ENCODE assay signal across 24 mouse cellular contexts in genomic region chr5:98083409-98083808, GRCm38 (mm10). TPM values are rescaled to one million over a fixed set of nuclear protein-coding genes. Genes with fewer than 3 reads are reported as not detected.
DNase-seq lines count a peak whose midpoint lies in the region; ATAC-seq and TF ChIP-seq lines count a peak whose summit lies in the region.
"Had no signal": no experiment of that assay in that cellular context is flagged by ENCODE, and none has a peak within 500 bp of the region (broad histone marks: within the 10 kb centered on the region; RNA-seq: fewer than 3 reads in every experiment).

No protein-coding gene starts in this region.

- H3K27me3 ChIP-seq in hindbrain, embryonic 13.5 days, result no peaks in the 10 kb centered on the region
- no peaks in the 10 kb centered on the region for H3K27me3 ChIP-seq in hindbrain, embryonic 12.5 days
- H3K27me3 ChIP-seq in CH12.LX (replicated peaks), result no peaks in the 10 kb centered on the region
- H3K27me3 ChIP-seq: embryonic facial prominence, embryonic 13.5 days; midbrain, embryonic 12.5 days had no signal

- no peaks in the 10 kb centered on the region for H3K79me2 ChIP-seq in CH12.LX (replicated peaks; ENCODE audit: control insufficient read depth, extremely low read depth, insufficient read depth, poor library complexity, severe bottlenecking)

- no peak overlapping the region for H3K4me2 ChIP-seq in hindbrain, embryonic 13.5 days
- H3K4me2 ChIP-seq in hindbrain, embryonic 12.5 days (replicated peaks), result no peak overlapping the region
- no peak overlapping the region for H3K4me2 ChIP-seq in CH12.LX (ENCODE audit: insufficient read depth, low read depth, poor library complexity, severe bottlenecking)
- H3K4me2 ChIP-seq: embryonic facial prominence, embryonic 13.5 days; midbrain, embryonic 12.5 days had no signal

- H3K4me1 ChIP-seq in hindbrain, embryonic 13.5 days (replicated peaks), result no peaks in the 10 kb centered on the region
- H3K4me1 ChIP-seq in hindbrain, embryonic 12.5 days, result no peaks in the 10 kb centered on the region
- H3K4me1 ChIP-seq in CH12.LX (ENCODE audit: control insufficient read depth in 1 of 2, insufficient read depth in 2 of 2), result peaks cover 6 to 8% of the 10 kb centered on the region in 2 experiments; a peak in 3 of 4 replicates
- H3K4me1 ChIP-seq: embryonic facial prominence, embryonic 13.5 days; midbrain, embryonic 12.5 days had no signal

- dilution Hi-C loops in CH12.LX (cut with MboI; ENCODE audit: extremely low pct_ligation_motif_present, extremely low pct_unique_long_range_greater_than_20kb, low sequenced_read_pairs), result no loop called here

- WGBS in hindbrain, embryonic 13.5 days, result 58% methylated on average over 7 of the region's 7 CpGs
- 64% methylated on average over 7 of the region's 7 CpGs for WGBS in hindbrain, embryonic 12.5 days

- no peak overlapping the region for H3K27ac ChIP-seq in hindbrain, embryonic 13.5 days
- H3K27ac ChIP-seq in hindbrain, embryonic 12.5 days, result no peak overlapping the region
- no peak overlapping the region for H3K27ac ChIP-seq in layer of hippocampus, adult 2 months
- H3K27ac ChIP-seq in CH12.LX (ENCODE audit: insufficient read depth, low read depth), result no peak overlapping the region; the same call in 1 of the 2 replicates
- H3K27ac ChIP-seq in gastrocnemius, adult 2 months, result no peak overlapping the region
- H3K27ac ChIP-seq: embryonic facial prominence, embryonic 13.5 days; heart, embryonic 10.5 days; kidney, postnatal 0 days; midbrain, embryonic 12.5 days had no signal

- H3K4me3 ChIP-seq in hindbrain, embryonic 13.5 days, result no peak overlapping the region
- H3K4me3 ChIP-seq in hindbrain, embryonic 12.5 days, result no peak overlapping the region
- H3K4me3 ChIP-seq in layer of hippocampus, adult 2 months, result no peak overlapping the region
- no peak overlapping the region for H3K4me3 ChIP-seq in CH12.LX (replicated peaks in 1 of 3; ENCODE audit: low read depth in 2 of 3, low read length in 2 of 3, poor library complexity in 1 of 3)
- no peak overlapping the region for H3K4me3 ChIP-seq in gastrocnemius, adult 2 months
- H3K4me3 ChIP-seq: embryonic facial prominence, embryonic 13.5 days; erythroblast, embryonic 14.5 days; heart, embryonic 10.5 days; midbrain, embryonic 12.5 days had no signal

- in situ Hi-C loops in CH12.LX (cut with MboI; ENCODE audit: low pct_ligation_motif_present, low pct_unique_long_range_greater_than_20kb, low sequenced_read_pairs), result no loop called here

- H3K36me3 ChIP-seq in hindbrain, embryonic 13.5 days, result no peaks in the 10 kb centered on the region
- no peaks in the 10 kb centered on the region for H3K36me3 ChIP-seq in hindbrain, embryonic 12.5 days
- no peaks in the 10 kb centered on the region for H3K36me3 ChIP-seq in CH12.LX (replicated peaks in 1 of 2; ENCODE audit: control insufficient read depth in 1 of 2, insufficient read depth in 1 of 2, low read length in 1 of 2)
- H3K36me3 ChIP-seq: embryonic facial prominence, embryonic 13.5 days; G1E; heart, embryonic 10.5 days; midbrain, embryonic 12.5 days had no signal

- no peak for TF ChIP-seq RAD21 in CH12.LX (IDR thresholded peaks at IDR 0.05; ENCODE audit: low read depth, low read length)

- peak; percentile 36; the same call in 1 of the 2 replicates for ATAC-seq in hindbrain, embryonic 13.5 days (ENCODE audit: low FRiP score)
- no peak for ATAC-seq in hindbrain, embryonic 12.5 days (ENCODE audit: low FRiP score)

- no peaks in the 10 kb centered on the region for H3K9me3 ChIP-seq in hindbrain, embryonic 13.5 days
- H3K9me3 ChIP-seq in hindbrain, embryonic 12.5 days (replicated peaks), result no peaks in the 10 kb centered on the region
- no peaks in the 10 kb centered on the region for H3K9me3 ChIP-seq in CH12.LX (replicated peaks; ENCODE audit: low read length)
- H3K9me3 ChIP-seq: embryonic facial prominence, embryonic 13.5 days; heart, embryonic 10.5 days; midbrain, embryonic 12.5 days had no signal

- intact Hi-C loops in gastrocnemius, adult 2 months (cut with DNase I), result no loop called here
- intact Hi-C loops in left cerebral cortex, postnatal 10 days (cut with DNase I), result no loop called here

- TF ChIP-seq EP300 in CH12.LX (IDR thresholded peaks at IDR 0.05; ENCODE audit: low read length), result no peak

- peak; percentile 24 for DNase-seq in layer of hippocampus, postnatal 14 days (ENCODE audit: low spot score in 2 of 2)
- DNase-seq in layer of hippocampus, adult 2 months (ENCODE audit: low spot score in 2 of 2), result no peak
- peak; percentile 19 for DNase-seq in CH12.LX (ENCODE audit: extremely low read depth)
- peak; percentile 71 for DNase-seq in brain, embryonic 14.5 days (ENCODE audit: low read depth)
- no peak for DNase-seq in gastrocnemius, adult 2 months
- DNase-seq in left cerebral cortex, postnatal 10 days (ENCODE audit: extremely low spot score in 1 of 2, low spot score in 2 of 2), result no peak
- DNase-seq: adrenal gland, adult 2 months; cerebellum, adult 8-10 months; cerebellum, postnatal 36 days; embryo, embryonic 11 days; gastrocnemius, postnatal 10 days; heart, postnatal 4 days; kidney, adult 2 months; lung, postnatal 10 days; thymus, adult 18-20 months; thymus, postnatal 36 days had no signal

- TF ChIP-seq POLR2A in CH12.LX (IDR thresholded peaks at IDR 0.05; ENCODE audit: low read depth, low read length), result no peak
- TF ChIP-seq POLR2A in brain, embryonic 14.5 days (IDR thresholded peaks at IDR 0.05; ENCODE audit: borderline replicate concordance, extremely low read depth, insufficient read depth, insufficient read length, poor library complexity, severe bottlenecking), result no peak

- no peak for TF ChIP-seq CTCF in layer of hippocampus, adult 2 months (conservative IDR thresholded peaks at IDR 0.05)
- no peak for TF ChIP-seq CTCF in CH12.LX (conservative IDR thresholded peaks at IDR 0.05 in 1 of 2, IDR thresholded peaks at IDR 0.05 in 1 of 2; ENCODE audit: low read depth in 2 of 2, low read length in 2 of 2)
- TF ChIP-seq CTCF in brain, embryonic 14.5 days (IDR thresholded peaks at IDR 0.05; ENCODE audit: borderline replicate concordance, extremely low read depth, insufficient read depth, insufficient read length), result no peak
- TF ChIP-seq CTCF in gastrocnemius, adult 2 months (IDR thresholded peaks at IDR 0.05), result no peak

- H3K9ac ChIP-seq in hindbrain, embryonic 13.5 days, result no peak overlapping the region
- no peak overlapping the region for H3K9ac ChIP-seq in hindbrain, embryonic 12.5 days
- H3K9ac ChIP-seq in CH12.LX (ENCODE audit: insufficient read depth, low read depth), result no peak overlapping the region
- H3K9ac ChIP-seq: embryonic facial prominence, embryonic 13.5 days; midbrain, embryonic 12.5 days had no signal

TF ChIP-seq in CH12.LX, 34 proteins besides CTCF, POLR2A, EP300 and RAD21:
- no peak for TF ChIP-seq MAFK (IDR thresholded peaks at IDR 0.05; ENCODE audit: insufficient replicate concordance, low read length)
- TF ChIP-seq ZC3H11A (IDR thresholded peaks at IDR 0.05; ENCODE audit: low read depth, low read length), result no peak
- no peak for TF ChIP-seq MAZ (IDR thresholded peaks at IDR 0.05; ENCODE audit: low read depth, low read length)
- TF ChIP-seq SMC3 (IDR thresholded peaks at IDR 0.05; ENCODE audit: low read depth, low read length), result no peak
- no peak for TF ChIP-seq MYC (IDR thresholded peaks at IDR 0.05; ENCODE audit: low read depth, low read length)
- TF ChIP-seq UBTF (IDR thresholded peaks at IDR 0.05; ENCODE audit: low read depth, low read length), result no peak
- TF ChIP-seq TBP (conservative IDR thresholded peaks at IDR 0.05; ENCODE audit: low read depth, low read length), result no peak
- TF ChIP-seq CHD2 (IDR thresholded peaks at IDR 0.05; ENCODE audit: low read length), result no peak
- TF ChIP-seq JUND (conservative IDR thresholded peaks at IDR 0.05; ENCODE audit: low read depth, low read length), result no peak
- TF ChIP-seq POLR2AphosphoS2 (IDR thresholded peaks at IDR 0.05; ENCODE audit: low read depth, low read length), result no peak
- no peak for TF ChIP-seq BHLHE40 (IDR thresholded peaks at IDR 0.05; ENCODE audit: low read depth, low read length)

RNA-seq across cellular contexts. Expression of gene Antxr2, which starts 52.6 kb away (rescaled TPM):
- polyA plus RNA-seq in hindbrain, embryonic 13.5 days (2015; fragmentation: Nextera tagmentation; extraction: Ambion mirVana), result 3.9 and 4.6 TPM in 2 replicates
- polyA plus RNA-seq in hindbrain, embryonic 12.5 days (2016; fragmentation: Nextera tagmentation; extraction: Ambion mirVana), result 11.5 and 13.6 TPM in 2 replicates
- 1 to 10 TPM; 1.9 to 2.1 TPM for total RNA-seq in layer of hippocampus, postnatal 14 days (2021)
- 1 to 10 TPM; 1.9 to 2.0 TPM for total RNA-seq in layer of hippocampus, adult 2 months (2021)
- total RNA-seq in CH12.LX (2012; rRNA removed), result 3.6 and 4.8 TPM in 2 replicates
- 3.9 and 4.5 TPM in 2 replicates for total RNA-seq in CH12.LX (2014; rRNA removed)
- polyA plus RNA-seq in CH12.LX (2012; ENCODE audit: insufficient read length, low read depth), result 4.0 and 6.4 TPM in 2 replicates
- 2.4 TPM in 2 replicates for polyA plus RNA-seq in brain, embryonic 14.5 days (2012; rRNA removed)
- 10 to 100 TPM in 1 of 2 experiments, 1 to 10 TPM in 1; 8.1 to 12.1 TPM for total RNA-seq in gastrocnemius, adult 2 months (2021)
- 1 to 10 TPM; 2.7 to 3.2 TPM for total RNA-seq in left cerebral cortex, postnatal 10 days (2021)
- polyA plus RNA-seq: G1E had no signal

Comparison
In these comparisons a context has a peak if more than half of its experiments do, and no peak if none do; other contexts are left out.
1. DNase-seq: peak in layer of hippocampus, postnatal 14 days (2 of 2), CH12.LX (single experiment) and brain, embryonic 14.5 days (single experiment); none in layer of hippocampus, adult 2 months (0 of 2), gastrocnemius, adult 2 months (single experiment) and left cerebral cortex, postnatal 10 days (0 of 2).